Mouse (Mus musculus): ENCODE measurements at regions not wholly inside any gene's neighbourhood (a gene's known extent, or its start where the extent isn't known, plus 50 kb on each side); places are given as distances from the start of the nearest gene placed in this dataset.

- DNase-seq (ENCODE audit: low read depth): no peak
These were observed 124.7 kb downstream of the Erv3 start for GRCm38 (mm10) chr2:131734740-131735378.

- DNase-seq (ENCODE audit: low read depth): no peak
These were observed 133.0 kb downstream of the Erv3 start for GRCm38 (mm10) chr2:131726533-131726932.

GRCm38 (mm10) chr2:131721631-131722545 is 137.7 kb downstream of the Erv3 start:
- DNase-seq (ENCODE audit: low read depth): no peak

- DNase-seq (ENCODE audit: low read depth): no peak
These were observed 142.0 kb downstream of the Erv3 start for GRCm38 (mm10) chr2:131717561-131717960.

GRCm38 (mm10) chr2:131716841-131717240 is 142.7 kb downstream of the Erv3 start:
- DNase-seq (ENCODE audit: low read depth): no peak

- DNase-seq (ENCODE audit: low read depth): no peak
These were observed 144.2 kb downstream of the Erv3 start for GRCm38 (mm10) chr2:131715381-131715780.

GRCm38 (mm10) chr2:131711886-131712285 is 147.7 kb downstream of the Erv3 start:
- no peak for DNase-seq (ENCODE audit: low read depth)

- no peak for DNase-seq (ENCODE audit: low read depth)
These were observed 144.5 kb upstream of the Adra1d start for GRCm38 (mm10) chr2:131706565-131706964.

GRCm38 (mm10) chr2:131704406-131704805 is 142.3 kb upstream of the Adra1d start:
- DNase-seq (ENCODE audit: low read depth): no peak

- DNase-seq (ENCODE audit: low read depth): no peak
These were observed 140.1 kb upstream of the Adra1d start for GRCm38 (mm10) chr2:131702146-131702545.

- DNase-seq (ENCODE audit: low read depth): no peak
These were observed 137.7 kb upstream of the Adra1d start for GRCm38 (mm10) chr2:131699798-131700197.

GRCm38 (mm10) chr2:131698008-131698965 is 136.2 kb upstream of the Adra1d start:
- DNase-seq (ENCODE audit: low read depth): no peak

- DNase-seq (ENCODE audit: low read depth): no peak
These were observed 134.2 kb upstream of the Adra1d start for GRCm38 (mm10) chr2:131696307-131696706.

- DNase-seq (ENCODE audit: low read depth): no peak
These were observed 127.9 kb upstream of the Adra1d start for GRCm38 (mm10) chr2:131689996-131690395.

GRCm38 (mm10) chr2:131688282-131688681 is 126.2 kb upstream of the Adra1d start:
- no peak for DNase-seq (ENCODE audit: low read depth)

GRCm38 (mm10) chr2:131687449-131687848 is 125.4 kb upstream of the Adra1d start:
- DNase-seq (ENCODE audit: low read depth): no peak

- no peak for DNase-seq (ENCODE audit: low read depth)
These were observed 124.7 kb upstream of the Adra1d start for GRCm38 (mm10) chr2:131686748-131687147.

- DNase-seq (ENCODE audit: low read depth): no peak
These were observed 123.2 kb upstream of the Adra1d start for GRCm38 (mm10) chr2:131685326-131685725.

- no peak for DNase-seq (ENCODE audit: low read depth)
These were observed 121.7 kb upstream of the Adra1d start for GRCm38 (mm10) chr2:131683734-131684133.

GRCm38 (mm10) chr2:131678484-131678883 is 116.4 kb upstream of the Adra1d start:
- no peak for DNase-seq (ENCODE audit: low read depth)

- no peak for DNase-seq (ENCODE audit: low read depth)
These were observed 114.7 kb upstream of the Adra1d start for GRCm38 (mm10) chr2:131676736-131677135.

GRCm38 (mm10) chr2:131674872-131675271 is 112.8 kb upstream of the Adra1d start:
- DNase-seq (ENCODE audit: low read depth): no peak
